Mouse (Mus musculus): Measurements from ENCODE around the gene Fam205c.
"Not testable (repeated sequence)": the region's sequence is repeated elsewhere in the genome, so short reads cannot be mapped to it uniquely, and the experiment has no call there.

Gene Fam205c

DNA sequence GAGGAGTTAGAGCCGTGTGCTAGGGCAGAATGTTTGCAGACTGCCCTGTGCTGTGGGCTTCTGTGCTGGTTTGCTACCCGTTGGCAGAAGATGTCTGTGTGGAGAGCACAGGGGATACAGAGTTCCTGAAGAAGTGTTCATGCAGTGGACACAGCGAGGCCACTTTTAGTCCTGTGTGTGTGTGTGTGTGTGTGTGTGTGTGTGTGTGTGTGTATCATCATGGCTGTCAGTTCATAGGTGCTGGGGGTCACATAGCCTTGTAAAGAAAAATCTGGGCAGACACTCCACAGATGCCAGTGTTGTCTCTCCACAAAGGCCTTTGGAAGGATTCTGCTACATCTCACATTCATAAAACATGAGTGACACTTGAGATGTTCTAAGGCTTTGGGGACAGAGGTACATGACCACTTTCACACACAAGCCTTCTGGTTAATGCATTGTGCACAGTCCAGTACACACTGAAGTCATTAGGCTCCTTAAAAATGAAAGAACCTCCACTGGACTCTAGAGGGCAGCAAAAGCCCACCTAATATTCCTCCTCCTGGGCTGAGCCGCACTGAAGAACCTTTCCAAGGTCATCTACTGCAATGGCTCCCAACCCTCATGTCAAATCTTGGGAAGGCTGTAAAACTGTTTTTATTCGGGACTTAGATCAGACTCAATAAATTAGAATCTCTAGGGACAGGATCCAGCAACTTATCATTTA, 2.7 kb upstream of the Fam205c start:
- DNase-seq (ENCODE audit: low read depth), result peak; percentile 73

GRCm38 (mm10) chr4:42872746-42873435, 1.1 kb downstream of the Fam205c start:
- DNase-seq (ENCODE audit: low read depth), result no peak

GRCm38 (mm10) chr4:42872151-42872550, 1.9 kb downstream of the Fam205c start:
- no peak for DNase-seq (ENCODE audit: low read depth)

DNA sequence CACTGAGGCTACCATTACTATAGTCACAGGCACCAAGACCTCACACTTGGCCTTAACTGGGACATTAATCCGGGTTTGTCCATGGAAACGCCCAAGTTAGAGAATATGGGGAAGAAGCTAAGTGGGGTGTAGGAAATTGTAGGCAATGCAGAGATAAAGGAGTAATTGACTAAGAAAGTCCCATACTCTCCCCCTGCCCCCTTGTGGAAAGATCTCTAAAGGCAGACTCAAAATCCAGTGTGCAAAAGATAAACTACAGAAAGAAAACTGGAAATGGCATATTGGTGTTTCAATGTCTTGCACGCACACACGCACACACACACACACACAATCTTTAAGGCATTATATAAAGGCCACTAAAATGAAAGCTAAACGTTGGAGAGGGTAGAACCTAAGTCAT, 3.3 kb downstream of the Fam205c start:
- no peak for DNase-seq (ENCODE audit: low read depth)

- DNase-seq (ENCODE audit: low read depth), result no peak
Measured at GRCm38 (mm10) chr4:42868193-42868592, 5.8 kb downstream of the Fam205c start.

DNA sequence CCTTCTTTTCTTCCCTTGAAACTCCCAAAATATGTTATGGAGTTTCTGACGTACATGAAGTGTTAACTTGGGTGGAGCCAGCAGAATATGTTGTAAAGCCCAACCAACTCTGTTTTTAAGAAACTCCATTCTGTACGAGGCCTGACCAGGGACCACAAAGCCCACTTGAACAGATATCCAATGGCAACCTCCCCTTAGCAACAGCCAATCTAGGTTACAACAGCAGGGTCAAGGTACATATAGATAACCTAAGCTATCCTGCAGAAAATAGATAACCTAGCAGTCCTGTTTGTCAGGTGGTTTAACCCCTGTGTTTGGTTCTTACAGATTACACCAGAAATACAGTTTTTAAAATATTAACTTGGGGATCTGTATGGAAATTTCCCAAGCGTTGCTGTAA, 6.6 kb downstream of the Fam205c start:
- DNase-seq (ENCODE audit: low read depth), result no peak

GRCm38 (mm10) chr4:42863487-42863886, 10.5 kb downstream of the Fam205c start:
- not testable (repeated sequence) for DNase-seq (ENCODE audit: low read depth)

- DNase-seq (ENCODE audit: low read depth), result not testable (repeated sequence)
Measured at GRCm38 (mm10) chr4:42860483-42860882, 13.6 kb downstream of the Fam205c start.

DNA sequence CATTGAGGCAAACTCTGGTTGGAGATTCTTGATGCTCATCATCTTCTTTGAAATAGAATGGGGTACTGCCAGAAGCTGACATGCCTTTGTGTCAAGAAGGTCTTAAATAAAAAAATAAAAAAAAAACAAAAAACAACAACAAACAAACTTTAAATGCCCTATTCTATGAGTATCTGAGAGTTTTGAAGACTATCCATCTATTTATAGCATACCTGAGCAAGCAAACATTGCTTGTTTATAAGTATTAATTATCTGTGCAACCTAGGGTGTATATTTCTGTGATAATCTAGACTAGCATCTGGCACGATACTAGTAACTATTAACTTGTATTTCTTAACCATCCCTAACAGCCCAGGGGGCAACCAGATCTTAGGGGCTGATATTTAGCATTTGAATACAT, 17.4 kb downstream of the Fam205c start, which contains the start of gene Gm12394:
TSS of gene Gm12394 (minus strand) at position 101 of the 400 bp plus-strand sequence.
- DNase-seq (ENCODE audit: low read depth), result not testable (repeated sequence)

DNA sequence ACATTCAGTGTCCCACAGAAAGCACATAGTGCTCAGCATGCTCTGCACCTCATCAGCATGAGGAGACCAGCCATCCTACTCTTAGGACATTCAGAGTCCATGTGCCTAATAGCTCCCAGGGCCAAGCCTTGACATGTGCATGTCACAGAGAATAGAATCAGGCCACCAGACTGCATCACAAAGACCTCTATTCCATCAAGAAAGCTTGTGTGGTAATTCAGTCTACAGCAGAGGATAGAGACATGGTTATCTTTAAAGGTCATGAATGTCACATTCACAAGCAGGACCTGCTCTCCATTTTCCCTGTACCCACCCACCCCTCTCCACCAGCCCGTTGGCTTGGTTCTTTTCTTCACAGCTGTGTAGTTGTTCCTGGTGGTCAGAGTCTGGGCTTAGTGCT, 20.2 kb downstream of the Fam205c start, which contains the start of gene Fam205a1:
TSS of gene Fam205a1 (minus strand) at position 101 of the 400 bp plus-strand sequence.
- DNase-seq (ENCODE audit: low read depth), result not testable (repeated sequence)
